Mouse (Mus musculus): ENCODE results near the gene Acyp1. TPM values are rescaled to one million over a fixed set of nuclear protein-coding genes. Genes with fewer than 3 reads are reported as not detected.
A peak's percentile ranks its signal among the peaks of the same experiment; 100 is the strongest.

Gene Acyp1
- total RNA-seq (2021) = 10 to 100 TPM; 15.7 to 18.0 TPM
- long read RNA-seq, experiment 1, transcript Acyp1-201 (3 exons, 648 nt) = major isoform, 9 of 9 reads
- long read RNA-seq, experiment 1, partial matches to known transcripts = 0 of 9 reads
- long read RNA-seq, experiment 1, other reads (novel, unspliced or antisense) = 0 of 9 reads
- long read RNA-seq, experiment 2, transcript Acyp1-201 (3 exons, 648 nt) = major isoform, 5 of 7 reads
- long read RNA-seq, experiment 2, partial matches to known transcripts = 0 of 7 reads
- long read RNA-seq, experiment 2, other reads (novel, unspliced or antisense) = 0 of 7 reads

DNA sequence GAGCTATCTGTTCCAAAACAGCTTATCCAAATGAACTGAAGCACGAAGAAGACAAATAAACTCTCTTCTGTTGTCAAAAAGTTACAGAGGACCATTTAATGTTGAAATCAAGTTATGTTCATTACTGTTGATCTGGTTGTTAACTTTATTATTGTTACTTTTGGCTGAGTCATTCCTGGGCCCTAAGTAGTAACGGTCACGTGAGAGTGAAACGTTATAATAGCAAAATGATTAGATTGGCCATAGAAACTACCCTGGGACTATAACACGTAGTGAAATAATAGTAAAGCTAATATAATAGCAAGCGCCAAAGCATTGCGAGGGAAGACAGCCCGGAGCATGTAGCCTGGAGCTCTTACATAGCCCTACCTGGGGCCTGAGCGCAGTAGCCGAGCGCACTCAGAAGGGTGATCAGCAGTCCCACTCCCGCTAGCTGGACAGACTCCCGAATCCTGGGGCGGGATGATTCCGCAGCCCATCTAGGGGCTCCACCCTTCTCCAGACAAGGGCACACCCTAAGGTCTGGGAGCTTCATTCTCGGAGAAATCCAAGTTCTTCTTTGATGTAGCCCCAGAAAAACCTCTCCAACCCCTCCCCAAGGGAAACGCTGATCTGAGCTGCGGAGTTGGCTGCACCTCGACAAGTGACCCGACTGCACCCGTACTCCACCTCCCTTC lies at the start of gene Acyp1:
Gene Acyp1 (minus strand): TSS at position 630 of the 677 bp plus-strand sequence.
- peak; percentile 31 to 50 for DNase-seq (ENCODE audit: low spot score in 2 of 2)

DNA sequence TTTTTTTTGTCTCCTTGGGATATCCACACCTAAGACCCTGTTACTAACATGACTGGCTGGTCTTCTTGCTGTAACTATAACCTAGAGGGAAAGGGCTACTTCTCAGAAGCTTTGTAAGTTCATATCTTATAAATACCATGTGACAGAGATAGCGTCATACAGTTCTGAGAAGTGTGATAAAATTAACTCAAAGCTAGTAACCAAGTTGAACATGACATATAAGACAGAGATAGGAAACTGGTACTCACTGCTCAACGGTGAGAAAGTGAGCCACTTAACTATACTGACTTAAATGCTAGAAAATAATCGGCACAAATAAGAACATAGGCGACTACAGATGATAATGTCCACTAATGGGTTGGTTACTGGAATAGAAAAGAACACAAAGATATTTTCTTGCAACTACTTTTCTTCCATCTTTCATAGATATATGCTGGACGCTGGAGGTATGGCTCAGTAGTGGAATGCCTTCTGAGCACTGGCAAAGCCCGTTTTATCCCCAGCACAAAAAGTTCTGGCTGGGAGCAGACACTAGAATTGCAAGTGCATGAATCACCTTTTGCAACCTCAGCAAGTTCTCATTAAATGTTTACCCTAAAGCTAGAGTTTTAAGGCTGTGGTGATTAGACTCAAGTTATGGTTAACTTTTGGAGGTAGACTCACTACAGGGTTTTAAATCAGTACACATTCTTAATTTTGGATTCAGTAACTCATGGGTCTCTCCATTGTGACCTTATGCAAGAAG lies 49.5 kb upstream of the Acyp1 start:
- DNase-seq (ENCODE audit: low spot score in 2 of 2) = no peak

DNA sequence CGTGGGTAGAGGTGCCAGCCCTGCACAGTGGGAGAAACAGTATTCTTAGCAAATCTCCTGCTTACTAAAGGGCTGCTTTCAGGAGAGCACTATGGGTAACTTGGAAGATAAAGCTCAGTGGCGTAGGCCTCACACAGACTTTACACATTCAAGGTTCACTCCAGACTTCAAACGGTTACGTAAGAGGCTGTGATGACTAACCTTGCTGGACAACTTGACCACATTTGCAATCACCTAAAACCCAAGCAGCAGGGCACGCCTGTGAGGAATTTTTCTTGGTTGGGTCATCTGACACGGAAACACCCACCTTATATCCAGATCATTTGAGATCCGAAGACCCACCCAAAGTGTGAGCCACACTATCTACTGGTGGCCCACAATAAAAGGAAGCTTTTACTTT lies 41.9 kb upstream of the Acyp1 start:
- DNase-seq (ENCODE audit: low spot score in 2 of 2) = no peak

DNA sequence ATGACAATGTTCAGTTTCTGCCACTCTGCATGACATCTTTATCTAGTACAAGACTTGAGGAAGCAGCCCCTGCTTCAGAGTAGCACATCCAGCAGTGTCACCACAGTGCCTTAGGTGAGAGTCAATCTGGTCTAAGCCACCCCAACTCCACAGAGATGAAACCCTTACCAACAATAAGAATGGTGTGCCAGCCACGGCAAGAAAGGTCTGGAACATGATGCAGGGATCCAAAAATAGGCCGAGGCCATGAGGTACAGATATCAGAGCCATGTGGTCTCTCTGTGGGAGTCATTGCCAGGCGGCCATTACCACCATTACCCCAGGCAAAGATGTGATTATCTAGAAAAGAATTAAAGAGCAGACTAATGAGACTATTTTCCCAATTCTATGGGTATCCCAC lies 20.4 kb upstream of the Acyp1 start:
- no peak for DNase-seq (ENCODE audit: low spot score in 2 of 2)

DNA sequence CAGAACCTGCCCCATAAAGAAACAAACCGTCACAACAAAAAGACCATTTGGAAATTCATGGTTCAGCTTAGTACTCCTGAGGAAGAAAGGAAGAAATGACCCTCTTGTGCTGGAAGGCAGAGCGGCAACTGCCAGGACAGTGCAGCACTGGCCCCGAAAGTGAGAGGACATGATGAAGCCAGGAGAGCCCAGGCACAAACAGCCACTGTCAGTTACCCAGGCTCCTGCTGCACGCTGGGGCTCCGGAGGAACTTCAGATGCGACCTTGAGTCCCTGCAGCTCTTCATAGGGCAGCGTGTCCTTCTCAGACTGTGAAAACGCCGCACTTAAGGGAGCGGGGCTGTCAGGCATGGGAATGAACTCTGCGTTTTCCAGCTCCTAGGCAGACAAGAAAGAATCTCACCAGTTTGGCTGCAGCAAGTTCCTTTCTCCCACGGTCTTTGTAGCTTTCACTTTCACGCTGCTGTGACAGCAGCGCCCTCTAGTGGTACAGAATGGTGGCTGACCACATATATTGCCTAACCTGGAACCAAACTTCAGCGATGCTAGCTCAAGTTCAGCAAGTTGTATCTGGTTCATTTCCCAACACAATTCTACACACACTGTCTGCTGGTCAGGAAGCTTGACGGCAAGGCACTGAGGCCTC lies 17.1 kb upstream of the Acyp1 start:
- peak; percentile 75 to 81 for DNase-seq (ENCODE audit: low spot score in 2 of 2)

DNA sequence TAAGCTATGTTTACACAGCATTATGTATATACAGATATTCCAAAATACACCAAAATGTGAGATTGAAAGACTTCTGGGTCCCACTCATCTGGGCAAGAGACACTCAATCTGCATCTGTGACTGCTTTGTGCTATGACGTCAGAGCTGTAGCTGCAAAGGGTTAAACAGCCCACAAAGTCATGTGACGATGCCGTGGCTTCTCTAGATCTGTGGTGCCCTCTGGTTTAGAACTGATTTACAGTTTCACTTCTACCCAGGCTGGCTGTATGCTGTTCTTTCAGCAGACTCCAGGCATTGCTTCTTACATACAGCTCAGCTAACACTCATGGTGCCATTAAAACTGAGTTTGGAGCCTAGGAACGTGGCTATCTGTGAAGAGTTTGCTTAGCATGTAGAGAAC lies 16.5 kb upstream of the Acyp1 start:
- DNase-seq (ENCODE audit: low spot score in 2 of 2) = no peak

DNA sequence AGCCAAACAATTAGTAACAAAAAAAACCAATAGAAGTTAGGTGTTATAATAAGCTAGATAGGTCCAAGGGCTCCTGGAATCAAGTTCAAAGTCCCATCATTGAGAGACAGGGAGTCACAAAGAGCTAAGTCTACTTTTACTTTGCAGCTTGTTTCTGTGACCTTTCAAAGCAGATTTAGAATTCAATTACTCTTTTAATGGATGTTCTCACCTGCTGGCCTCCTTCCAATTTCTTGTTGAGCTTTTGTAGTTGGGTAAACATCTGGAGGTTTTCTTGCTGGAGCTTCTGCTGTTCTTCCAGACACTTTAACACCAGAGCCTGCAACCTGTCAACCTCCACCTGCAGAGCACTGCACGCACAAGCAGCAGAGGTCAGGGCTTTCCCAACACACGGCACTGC lies 15.0 kb upstream of the Acyp1 start:
- DNase-seq (ENCODE audit: low spot score in 2 of 2) = no peak

DNA sequence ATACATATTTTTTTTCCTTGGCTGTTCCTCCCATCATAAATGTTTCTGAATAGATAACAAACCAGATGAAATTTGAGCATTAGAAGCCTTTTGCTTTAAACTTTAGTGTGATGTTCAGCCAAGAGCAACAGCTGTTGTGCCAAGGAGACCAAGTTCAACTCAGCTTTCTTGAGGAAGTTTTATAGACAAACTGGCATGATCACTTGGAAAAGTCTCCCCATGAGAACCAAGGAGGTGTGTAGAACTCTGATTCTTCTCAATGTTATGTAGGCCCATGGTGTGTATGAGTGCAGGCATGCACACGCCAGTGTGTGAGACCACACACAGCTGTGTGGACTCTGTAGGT lies 10.6 kb upstream of the Acyp1 start:
- no peak for DNase-seq (ENCODE audit: low spot score in 2 of 2)

DNA sequence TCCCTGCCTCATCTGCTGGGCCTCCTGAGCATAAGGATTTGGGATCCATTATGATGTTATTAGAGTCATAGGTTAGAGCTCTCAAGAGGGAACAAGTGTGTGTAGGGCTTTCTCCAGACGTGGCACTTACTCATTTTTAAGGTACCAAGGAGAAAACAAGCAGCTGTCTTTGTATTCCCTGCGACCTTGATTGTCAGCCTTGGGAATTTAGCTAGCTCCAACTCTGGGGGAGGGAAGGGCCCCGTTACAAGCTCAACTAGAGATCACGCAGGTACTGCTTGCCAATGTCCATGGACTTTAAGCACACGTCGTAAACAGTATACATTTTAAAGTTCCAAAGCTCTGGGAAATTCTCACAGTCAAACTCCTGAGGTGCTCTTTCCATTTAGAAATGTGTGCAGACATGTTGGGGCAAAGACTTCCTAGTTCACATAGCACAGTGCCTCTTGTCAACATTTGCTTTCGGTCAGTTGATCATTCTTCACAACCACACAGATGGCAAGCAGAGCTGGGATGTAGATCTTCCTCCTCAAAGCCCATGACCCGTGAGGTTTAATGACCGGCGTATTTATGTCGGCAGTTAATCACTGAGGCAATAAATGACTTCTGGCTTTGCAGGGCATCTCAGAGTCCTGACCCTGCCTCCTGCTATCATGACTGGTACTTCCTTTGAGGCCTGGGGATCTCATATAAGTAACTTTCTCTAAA lies 10.0 kb upstream of the Acyp1 start:
- DNase-seq (ENCODE audit: low spot score in 2 of 2) = no peak

DNA sequence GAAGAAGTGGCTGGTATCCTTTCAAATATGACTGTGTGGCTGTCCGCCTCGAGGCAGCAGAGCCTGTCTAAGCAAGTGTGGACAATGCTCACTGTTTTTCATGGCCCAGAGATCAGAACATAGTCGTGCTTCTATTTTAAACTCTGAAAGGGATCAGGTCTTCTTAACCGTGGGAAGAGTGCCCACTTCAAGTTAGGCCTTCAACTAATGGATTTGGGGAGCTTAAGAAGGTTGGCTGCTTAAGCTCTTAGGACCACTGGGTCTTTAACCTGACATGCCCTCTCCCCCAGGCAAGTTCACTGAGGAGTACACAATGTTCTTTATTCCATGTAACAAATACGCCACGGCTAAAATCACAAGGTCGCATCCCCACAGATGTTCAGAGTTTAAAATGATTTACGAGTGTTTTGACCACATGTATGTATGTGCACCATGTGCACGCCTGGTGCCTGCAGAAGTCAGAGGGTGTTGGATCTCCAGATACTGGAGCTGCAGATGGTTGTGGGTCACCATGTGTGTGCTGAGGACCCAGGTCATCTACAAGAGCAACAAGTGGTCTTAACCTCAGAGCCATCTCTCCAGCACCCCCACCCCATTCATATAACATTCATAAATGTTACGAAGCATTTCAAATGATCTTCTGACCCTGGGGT lies 9.2 kb upstream of the Acyp1 start:
- no peak for DNase-seq (ENCODE audit: low spot score in 2 of 2)

DNA sequence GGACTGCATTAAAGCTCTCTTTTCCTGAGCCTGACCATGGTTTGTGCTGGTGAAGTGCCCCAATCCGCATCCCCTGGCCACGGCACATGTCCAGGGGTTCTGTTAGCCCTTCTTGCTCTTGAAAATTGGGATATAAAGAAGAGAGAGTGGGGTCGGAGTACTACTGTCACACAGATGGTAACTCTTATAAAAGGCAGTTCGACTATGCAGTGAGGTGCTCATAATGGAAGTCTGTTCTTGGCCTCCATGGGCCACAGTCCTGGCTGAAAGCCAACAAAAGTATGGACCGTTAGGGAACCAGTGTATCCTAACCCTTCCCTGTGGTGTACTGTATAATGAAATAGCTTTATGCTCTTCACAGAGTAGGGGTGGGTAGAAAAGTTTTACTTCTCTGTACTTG lies 8.7 kb upstream of the Acyp1 start:
- no peak for DNase-seq (ENCODE audit: low spot score in 2 of 2)

DNA sequence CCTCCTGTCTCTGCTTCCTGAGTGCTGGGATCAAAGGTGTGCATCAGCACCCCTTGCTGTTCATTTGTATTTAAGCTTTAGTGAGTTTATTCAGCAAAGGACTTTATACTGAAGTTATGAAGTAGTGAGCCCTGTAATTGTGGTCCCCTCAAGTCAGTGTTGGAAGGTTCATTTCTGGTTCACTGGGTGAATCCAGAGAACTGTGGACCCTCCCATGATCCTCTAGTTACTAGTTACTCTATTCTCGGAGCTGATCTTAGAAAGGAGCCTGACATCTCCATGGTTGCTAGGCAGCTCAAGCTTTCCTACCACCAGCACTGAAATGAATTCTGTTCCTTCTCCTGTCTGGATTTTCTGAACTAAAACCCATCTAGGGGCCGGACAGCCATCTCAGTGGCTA lies 7.3 kb upstream of the Acyp1 start:
- DNase-seq (ENCODE audit: low spot score in 2 of 2) = no peak

DNA sequence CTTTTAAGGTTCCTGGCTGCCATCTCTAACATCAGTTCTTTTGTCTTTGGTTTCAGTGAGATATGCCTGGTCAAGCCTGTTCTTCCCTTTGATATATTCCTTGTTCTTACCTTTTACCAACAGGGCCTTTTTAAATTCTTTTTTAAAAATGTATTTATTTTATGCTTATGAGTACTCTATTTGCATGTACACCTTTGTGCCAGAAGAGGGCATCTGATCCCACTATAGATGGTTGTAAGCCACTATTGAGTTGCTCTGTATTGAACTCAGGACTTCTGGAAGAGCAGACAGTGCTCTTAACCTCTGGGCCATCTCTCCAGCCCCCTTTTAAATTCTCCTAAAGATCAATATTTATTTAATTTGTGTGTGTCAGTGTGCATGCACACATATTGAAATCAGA lies 4.7 kb upstream of the Acyp1 start:
- DNase-seq (ENCODE audit: low spot score in 2 of 2) = no peak

DNA sequence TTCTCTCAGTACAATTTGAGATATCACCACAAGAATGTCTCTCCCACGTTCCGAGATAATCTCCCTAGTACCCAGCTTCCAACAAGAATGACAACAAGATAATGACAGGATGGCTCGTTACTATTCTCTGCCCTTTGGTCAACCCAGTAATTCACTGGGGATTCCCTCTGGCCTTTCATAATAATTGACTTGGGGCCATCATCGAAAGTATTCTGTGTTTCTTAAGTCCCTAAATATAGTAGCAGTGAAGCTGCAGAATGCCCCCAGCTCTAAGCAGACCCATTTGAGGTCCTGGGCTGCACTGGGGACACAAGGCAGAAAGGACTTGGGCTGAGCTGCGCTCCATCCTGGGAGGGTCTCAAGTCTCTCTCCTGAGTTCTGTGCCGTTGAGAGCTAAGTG lies 4.0 kb upstream of the Acyp1 start:
- no peak for DNase-seq (ENCODE audit: low spot score in 2 of 2)

DNA sequence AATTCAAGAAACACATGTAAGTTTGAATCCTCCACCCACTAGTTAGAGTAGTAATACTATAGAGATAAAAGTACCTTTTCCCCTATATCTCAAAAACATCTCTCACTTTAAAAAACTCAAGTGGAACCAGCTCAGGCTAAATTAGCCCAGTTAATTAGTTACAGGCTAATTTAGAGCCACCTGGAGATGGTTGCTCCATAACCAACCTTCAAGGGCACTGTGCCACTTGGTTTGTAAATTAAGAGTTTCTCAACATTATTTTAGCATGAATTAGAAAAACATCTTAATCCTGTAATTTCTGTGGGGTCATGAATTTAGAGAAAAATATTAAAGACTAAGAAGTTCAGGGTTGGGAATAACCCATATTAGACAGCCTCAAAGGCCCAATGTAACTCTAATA lies 3.3 kb upstream of the Acyp1 start:
- DNase-seq (ENCODE audit: low spot score in 2 of 2) = no peak

DNA sequence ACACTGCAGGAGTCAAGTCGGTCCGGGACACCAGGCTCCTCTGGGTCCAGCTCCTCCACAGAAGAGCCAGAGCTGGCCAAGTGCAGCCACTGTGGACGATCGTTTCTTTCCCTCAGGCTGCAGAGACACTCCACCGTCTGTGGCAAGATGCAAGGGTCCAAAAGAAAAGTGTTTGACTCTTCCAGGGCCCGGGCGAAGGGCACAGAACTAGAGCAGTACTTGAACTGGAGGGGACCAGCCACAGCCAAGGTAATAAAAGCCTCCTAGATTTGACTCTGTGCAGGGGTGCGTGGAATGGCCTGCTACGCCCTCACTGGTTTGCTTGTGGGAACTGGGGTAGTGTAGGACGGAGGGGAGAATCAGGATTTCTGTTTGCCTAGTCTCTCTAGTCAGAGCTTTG lies 2.4 kb upstream of the Acyp1 start:
- DNase-seq (ENCODE audit: low spot score in 2 of 2) = no peak

DNA sequence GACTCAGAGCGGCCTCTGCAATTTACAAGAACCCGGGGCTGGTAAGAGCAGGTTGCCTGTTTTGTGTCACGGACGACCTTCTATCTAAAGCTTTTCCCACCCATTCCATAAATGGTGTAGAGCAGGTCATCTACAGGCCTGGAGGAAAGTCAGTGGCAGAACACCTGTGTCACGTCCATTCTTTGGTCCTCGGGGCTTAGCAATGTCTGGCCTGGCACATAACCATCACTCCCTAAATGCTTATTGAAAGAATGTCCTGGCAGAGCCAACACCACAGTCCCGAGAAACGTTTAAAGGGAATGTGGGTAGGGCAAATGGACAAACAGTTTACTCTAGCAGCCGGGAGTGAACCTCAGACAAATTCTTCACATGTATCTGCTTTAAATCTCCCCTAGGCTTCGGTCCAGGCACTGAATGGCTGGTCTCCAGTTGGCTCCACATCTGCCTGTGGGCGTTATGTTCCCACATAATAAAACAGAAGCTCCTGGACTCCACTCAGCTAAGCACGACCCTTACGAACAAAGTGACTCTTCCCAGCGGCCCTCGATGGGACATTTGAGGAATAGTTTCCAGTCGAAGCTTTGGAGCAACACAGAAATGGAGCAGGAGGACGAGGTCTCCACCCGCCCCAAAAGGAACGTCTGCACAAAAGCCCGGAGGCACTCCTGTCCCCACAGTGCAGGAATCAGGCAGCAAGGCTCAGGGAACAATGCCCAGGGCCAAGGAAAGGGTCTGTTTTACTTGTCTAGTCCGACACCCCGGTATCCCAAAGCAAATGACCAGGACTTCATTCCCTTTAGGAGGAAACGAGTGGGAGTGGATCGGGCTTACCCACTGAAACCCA lies 1.1 kb upstream of the Acyp1 start:
- peak in 1 of 2 experiments; percentile 62 for DNase-seq (ENCODE audit: low spot score in 2 of 2)

DNA sequence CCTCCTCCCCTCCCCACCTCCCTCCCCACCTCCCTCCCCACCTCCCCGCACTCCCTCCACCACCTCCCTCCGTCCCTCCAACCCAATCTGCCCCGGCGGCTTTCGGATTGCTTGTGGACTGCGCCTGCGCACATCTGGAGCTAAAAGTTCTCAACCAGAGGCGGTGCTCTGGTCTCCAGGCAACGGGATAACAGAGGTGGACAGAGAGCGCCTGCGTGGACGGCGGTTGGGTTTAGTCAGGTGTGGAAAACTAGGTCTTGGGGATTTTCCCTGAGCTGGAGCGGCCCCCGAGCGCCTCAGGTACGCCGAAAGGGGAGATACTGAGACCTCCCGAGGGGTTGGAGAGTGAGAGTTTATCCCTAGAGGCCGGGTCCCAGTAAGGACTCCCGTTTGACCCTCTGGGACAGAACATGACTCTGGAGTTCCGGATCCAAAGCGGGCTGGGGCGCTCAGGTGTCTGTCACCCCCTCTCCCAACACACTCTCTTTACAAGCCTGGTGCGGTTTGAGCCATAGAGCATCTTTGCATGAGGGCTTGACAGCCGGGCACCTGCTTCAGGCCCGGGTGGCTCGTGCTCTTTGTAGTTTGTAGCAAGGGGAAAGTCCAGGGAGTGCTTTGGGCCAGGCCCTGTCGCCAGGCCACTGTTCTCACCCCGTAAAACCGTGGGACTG lies 383 bp upstream of the Acyp1 start, which contains the start of gene Zc2hc1c:
Gene Zc2hc1c (plus strand): TSS at position 106 of the 671 bp plus-strand sequence.
- DNase-seq (ENCODE audit: low spot score in 2 of 2) = peak; percentile 74 to 87

DNA sequence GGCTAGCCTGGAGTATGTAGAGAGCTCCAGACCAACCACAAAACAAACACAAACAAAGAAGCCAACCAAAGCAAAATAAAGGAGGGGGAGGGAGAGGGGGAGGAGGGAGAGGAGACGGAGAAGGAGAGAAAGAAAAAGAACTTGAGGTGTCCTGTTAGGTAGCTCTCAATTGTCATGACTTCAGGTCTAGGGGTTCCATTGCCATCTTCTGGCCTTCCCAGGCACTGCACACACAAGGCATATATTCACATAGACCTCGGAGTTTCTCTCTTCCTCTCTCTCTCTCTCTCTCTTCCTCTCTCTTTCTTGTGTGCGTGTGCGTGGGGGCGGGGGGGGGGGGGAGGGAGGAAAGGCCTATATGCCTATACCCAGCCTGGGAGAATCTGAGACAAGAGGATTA lies 1.3 kb downstream of the Acyp1 start:
- DNase-seq (ENCODE audit: low spot score in 2 of 2) = no peak

Data from gastrocnemius, postnatal 4 days (tissue).